Mouse (Mus musculus): ENCODE measurements around the gene Neurog1.

Neurog1 gene

DNA sequence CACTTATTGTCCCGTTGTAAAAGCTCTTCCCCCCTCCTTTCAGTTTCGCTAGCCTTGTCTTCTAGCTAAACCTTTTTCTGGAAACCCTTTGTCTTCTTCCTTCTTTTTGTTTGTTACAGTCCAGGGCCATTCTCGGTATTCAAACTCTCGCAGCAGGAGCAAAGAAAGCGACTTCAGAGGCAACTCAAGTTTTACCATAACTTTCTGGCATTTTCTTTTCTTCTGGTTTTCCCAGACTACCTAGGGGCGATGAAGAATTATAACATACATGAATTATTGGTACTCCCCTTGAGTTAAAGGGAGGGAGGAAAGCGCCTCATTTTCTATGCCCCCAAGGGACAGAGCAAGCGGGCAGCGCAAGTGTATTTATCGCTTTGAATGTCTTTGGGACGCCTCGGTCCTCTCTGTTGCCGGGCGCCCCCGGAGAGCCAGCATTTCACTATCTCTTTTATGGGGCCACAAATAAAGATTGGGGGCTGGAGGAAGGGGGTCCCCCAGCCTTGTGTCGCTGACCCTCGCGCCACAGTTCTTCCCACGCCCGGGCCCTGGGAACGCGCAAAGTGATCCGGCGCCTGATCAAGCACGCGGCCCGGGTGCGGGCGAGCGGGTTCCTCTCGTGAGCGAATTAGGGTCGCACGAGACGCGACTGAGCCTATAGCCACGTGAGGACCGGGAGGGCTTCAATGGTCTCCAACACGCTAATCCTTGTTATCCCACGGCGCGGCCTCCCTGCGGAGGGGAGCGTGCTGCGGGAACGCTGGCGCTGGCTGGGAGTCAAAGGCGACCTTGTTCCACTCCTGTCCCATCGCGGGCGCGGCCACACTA is 6.4 kb upstream of the Neurog1 start:
- no peak for DNase-seq (ENCODE audit: low read depth, low spot score)

GRCm38 (mm10) chr13:56257469-56258153 is 5.6 kb upstream of the Neurog1 start:
- DNase-seq (ENCODE audit: low read depth, low spot score) = no peak

GRCm38 (mm10) chr13:56256716-56257299 is 4.8 kb upstream of the Neurog1 start:
- DNase-seq (ENCODE audit: low read depth, low spot score) = no peak

DNA sequence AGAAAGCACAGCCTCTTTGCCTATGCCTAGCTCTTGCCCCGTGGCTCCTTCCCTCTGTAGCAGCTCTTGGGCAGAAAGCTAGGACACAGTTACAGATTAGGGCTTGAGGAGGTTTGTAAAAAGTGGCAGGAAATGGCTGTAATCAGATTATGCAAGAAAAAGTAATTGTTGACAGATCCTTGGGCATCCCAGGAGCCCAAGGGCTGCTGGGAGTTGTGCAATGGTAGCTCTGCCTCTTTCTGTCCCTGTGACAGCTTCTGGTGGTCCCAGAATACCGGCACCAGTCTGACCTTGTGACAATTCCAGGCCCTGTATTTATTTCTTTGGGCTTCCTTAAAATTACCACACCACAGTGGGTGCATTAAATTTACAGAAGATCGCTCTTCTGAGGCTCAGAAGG is 1.4 kb upstream of the Neurog1 start:
- no peak for DNase-seq (ENCODE audit: low read depth, low spot score)

DNA sequence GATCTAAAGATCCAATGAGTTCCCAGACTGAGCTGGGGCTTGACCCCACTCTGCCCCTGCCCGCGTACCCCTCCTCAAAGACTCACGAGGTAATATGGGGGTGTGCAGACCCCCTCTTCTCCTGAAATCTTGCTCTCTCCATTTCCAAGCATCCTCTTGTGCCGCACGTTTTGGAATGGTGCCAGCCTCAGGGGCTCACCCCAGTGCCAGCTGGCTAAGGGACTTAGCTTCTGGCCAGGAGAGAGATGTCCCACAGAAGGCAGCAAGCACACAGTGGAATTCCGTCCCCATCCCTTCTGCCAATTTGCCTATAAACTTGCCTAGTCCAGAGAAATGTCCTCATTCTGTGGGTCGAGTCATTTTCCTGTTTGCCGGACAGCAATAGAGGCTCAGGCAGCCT is 820 bp upstream of the Neurog1 start:
- no peak for DNase-seq (ENCODE audit: low read depth, low spot score)

DNA sequence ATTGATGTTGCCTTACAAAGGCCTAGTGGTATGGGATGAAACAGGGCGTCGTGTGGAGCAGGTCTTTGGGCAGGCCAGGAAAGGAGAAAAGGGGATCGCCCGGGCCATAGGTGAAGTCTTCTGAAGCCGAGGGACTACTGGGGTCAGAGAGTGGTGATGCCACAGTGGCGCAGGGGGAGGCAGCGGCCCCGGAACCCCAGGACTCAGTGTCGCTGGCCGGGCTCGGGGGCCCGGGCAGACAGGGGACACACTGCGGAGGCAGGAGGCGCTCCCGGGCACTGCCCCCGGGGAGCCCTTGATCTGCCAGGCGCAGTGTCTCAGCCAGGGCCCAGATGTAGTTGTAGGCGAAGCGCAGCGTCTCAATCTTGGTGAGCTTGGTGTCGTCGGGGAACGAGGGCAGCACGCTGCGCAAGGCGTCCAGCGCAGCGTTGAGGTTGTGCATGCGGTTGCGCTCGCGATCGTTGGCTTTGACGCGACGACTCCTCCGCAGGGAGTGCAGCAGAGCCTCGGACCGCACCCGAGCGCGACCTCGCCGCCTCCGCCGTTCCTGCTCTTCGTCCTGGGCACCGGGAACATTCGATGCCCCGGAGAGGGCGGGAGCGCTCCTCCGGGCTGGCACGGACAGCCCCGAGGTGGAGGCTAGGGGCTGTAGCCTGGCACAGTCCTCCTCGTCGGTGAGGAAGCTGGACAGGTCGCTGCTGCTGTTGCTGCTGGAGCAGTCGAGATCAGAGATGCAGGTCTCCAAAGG is 613 bp downstream of the Neurog1 start:
- no peak for DNase-seq (ENCODE audit: low read depth, low spot score)

GRCm38 (mm10) chr13:56250551-56251161 is 1.3 kb downstream of the Neurog1 start:
- DNase-seq (ENCODE audit: low read depth, low spot score) = no peak

- DNase-seq (ENCODE audit: low read depth, low spot score) = no peak
Observed at GRCm38 (mm10) chr13:56249593-56250341, 2.2 kb downstream of the Neurog1 start.

DNA sequence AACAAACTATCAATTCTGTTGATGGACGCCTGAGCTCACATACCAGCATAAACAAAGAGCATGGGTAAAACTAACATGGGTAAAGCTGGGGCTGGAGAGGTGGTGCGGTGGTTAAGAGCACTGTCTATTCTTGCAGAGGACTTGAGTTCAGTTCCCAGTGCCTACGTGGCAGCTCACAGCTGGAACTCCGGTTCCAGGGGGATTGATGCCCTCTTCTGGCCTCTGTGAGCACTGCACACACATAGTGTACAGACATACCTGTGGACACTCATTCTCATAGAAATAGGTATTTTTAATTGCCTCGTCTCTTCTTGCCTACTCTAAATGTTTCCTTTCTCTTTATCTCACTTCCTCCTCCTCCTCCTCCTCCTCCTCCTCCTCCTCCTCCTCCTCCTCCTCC is 8.9 kb downstream of the Neurog1 start:
- DNase-seq (ENCODE audit: low read depth, low spot score) = no peak

DNA sequence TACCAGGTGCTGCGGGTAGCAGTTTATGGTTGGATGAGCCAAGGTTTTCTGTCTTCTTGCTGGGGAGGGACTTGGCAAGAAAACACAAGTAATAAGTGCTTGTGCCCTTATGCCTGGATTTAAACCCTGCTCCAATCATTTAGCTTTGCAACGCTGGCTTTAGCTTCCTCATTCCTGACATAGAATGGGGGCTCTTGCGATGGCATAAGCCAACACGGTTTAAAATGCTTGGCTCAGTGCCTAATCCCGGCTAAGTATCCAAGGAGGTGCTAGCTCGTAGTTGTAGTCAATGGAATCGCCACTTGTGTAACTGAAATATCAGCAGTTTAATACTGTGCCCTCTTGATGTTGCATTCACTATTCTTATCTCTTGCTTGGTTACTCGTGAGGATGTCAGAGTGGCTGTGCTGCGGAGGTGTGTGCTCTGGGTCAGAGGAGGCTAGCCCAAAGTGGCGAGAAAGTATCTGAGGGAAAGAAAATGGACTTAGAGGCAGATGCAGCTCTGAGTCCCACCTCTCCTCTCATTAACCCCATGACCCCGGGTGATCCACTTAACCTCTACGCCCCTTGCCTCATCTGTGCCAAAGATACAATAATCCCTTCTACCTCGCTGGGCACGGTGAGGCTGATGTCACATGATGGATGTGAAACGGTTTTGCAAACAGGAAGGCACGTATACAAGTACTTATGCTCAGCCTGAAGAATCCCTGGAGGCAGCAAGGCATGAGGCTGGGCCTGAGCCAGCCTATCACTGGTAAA is 11.8 kb downstream of the Neurog1 start:
- no peak for DNase-seq (ENCODE audit: low read depth, low spot score)

DNA sequence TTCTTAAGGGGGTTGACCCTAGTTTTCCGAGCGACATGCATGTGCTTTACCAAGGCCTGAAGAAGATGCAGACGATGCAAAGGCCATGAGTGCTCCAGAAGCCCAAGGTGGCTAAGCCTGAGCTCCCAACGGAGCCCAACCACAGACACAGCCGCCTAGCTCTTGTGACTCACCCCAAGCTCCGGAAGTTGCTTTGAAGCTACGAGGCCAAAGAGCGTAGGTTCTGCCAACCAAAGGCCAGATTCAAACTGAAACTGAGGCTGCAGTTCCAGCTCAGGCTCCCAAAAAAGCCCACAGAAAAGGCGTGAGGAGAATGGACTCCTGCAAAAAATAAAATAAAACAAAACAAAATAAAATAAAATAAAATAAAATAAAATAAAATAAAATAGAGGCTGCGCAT is 14.1 kb downstream of the Neurog1 start:
- peak; percentile 46 for DNase-seq (ENCODE audit: low read depth, low spot score)

- no peak for DNase-seq (ENCODE audit: low read depth, low spot score)
Observed at GRCm38 (mm10) chr13:56236194-56236593, 15.8 kb downstream of the Neurog1 start.

GRCm38 (mm10) chr13:56228790-56229189 is 23.2 kb downstream of the Neurog1 start:
- DNase-seq (ENCODE audit: low read depth, low spot score) = no peak

DNA sequence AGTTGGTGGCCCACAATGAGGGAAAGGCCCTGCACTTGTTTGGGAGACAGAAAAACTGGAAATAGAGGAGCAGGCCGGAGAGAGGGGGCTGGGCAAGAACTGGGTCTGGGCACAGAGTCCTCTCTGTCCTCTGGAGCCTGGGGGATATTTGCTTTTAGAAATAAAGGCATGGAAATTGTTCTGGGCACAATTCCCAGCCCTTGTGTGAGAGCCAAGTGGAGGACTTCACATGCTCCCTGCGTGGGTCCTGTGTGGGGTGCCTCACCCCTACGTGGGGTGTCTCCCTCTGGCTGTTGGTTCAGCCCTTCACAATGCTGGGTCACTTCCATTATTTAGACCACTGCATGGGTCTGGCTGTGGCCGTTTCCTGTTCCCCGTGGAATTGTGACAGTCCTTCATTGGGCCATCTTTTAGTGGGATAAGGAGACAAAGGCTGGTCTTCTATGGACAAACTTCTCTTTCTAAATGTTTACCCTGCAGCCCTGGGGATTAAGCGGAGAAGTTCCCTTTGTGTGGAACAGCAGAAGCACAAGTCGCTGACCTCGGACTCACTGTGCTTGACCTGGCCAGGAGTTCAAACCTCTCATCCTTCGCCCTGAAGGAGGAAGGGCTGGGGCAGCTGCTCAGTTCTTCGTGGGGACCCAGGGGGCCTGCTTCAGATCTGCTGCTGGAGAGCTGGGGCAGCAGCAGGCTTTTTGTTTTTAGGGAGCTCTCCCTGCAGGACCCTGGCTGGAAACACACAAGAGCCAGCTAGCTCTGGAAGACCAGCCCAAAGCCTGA is 25.6 kb downstream of the Neurog1 start:
- DNase-seq (ENCODE audit: low read depth, low spot score) = no peak

DNA sequence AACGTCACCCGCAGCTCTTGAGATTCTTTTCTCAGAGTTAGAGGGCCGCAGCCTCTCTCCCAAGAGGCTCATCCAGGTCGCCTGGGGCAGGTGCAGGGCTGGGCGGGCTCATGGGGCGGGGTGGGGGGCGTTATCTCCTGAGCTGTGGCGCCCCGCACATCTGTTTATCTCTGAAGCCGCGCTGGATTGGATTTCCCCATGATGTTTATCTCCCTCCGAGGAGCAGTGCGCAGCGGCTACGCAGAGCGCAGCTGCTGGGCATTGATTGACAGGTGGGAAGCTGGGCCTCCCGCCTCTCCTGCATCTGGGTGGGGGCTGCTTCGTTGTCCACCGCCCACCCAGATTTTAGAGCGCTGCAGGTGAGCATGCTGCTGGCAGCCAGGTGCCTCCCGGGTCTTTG is 28.3 kb downstream of the Neurog1 start:
- DNase-seq (ENCODE audit: low read depth, low spot score) = no peak

- no peak for DNase-seq (ENCODE audit: low read depth, low spot score)
Observed at GRCm38 (mm10) chr13:56222849-56223246, 29.1 kb downstream of the Neurog1 start.

DNA sequence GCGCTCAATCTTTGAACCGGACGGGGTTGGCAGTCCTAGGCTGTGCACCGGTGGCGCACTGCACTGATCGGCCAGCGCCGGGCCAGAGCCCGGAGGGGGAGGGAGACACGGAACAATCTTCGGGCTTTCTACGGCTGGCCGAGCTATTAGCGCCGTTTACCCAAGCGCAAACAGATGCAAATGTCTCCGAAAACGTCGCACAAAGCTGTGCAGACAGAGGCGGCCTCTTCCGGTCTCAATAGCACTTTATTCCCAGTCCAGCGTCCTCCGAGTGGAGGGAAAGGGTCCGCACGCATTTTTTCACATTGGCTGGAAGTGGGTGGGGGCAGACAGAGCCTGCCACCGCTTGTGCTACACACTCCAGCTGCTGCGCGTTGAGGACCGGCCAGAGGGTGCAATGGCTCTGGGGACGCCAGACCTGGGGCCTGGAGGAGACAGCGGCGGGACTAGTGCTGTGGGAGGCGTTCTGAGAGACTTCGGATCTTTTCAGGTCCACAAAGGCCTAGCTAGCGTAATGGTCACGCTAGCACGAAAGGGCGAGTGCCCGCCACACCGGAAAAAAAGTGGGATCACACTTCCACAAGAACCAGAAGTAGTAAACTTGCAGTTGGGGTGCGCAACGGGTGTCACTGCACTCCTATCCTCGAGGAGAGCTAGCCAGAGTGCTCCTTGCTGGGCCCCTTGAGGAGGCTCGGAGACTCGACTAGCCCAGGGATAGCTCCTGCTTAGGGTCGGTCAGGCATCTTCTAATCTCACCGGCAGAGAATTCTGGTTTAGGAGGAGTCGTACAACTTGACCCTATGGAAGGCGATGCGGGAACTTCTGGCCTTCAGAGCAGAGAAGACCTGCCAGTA is 29.7 kb downstream of the Neurog1 start:
- DNase-seq (ENCODE audit: low read depth, low spot score) = no peak

DNA sequence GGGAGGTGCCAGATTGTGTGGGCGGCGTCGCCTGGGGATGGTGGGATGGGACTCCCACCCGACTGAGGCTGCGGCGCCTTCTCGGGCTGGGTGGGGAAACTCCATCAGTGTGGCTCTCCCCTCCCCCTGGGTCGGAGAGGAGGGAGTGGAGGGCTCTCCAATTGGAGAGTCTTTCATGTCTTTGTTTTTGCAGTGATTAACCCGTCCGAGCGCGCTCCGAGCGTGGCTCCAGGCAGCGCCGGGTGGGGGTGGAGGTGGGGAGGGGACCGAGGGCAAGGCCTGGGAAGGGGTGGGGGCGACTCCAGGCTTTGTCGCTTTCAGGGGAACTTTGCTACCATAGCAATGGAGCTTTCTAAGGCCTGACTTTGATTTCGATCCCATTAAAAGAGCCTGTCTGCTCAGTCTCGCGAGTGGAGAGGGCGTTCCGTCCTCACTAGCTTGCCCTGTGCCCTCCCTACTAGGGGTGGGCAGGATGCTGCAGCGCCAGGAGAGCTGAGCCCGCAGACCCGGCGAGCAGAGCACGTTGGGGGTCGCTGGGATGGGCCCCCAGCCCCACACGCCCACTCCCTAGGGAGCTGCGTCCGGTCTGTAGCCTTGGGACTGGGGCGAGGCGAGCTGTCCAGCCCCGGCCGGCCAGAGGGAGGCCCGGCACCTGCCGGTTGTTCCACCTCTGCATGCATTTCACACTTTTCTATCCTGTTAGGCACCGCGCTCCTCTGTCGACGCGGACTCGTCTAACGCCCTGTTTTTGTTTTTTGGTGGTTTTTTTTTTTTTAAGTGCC is 30.6 kb downstream of the Neurog1 start:
- DNase-seq (ENCODE audit: low read depth, low spot score) = no peak
